Mouse (Mus musculus) C2C12 (cell line): Measurements from ENCODE around the gene Slc10a7.

Source experiments
- CEBPB ChIP-seq: IDR thresholded peaks from one replicate; pipeline ENCODE4 v1.6.1; 2011; ENCODE audit warnings: low read depth, mild to moderate bottlenecking, control low read depth, moderate library complexity
- CTCF ChIP-seq: IDR thresholded peaks from one replicate; pipeline ENCODE4 v1.5.1; 2011; ENCODE audit not compliant: control insufficient read depth, insufficient read depth, insufficient read length
- MAX ChIP-seq: IDR thresholded peaks from one replicate; pipeline ENCODE4 v1.6.1; 2011; ENCODE audit warnings: mild to moderate bottlenecking, control low read depth

GRCm38 (mm10) chr8:78635241-78635771 is 126.2 kb downstream of the Slc10a7 start:
- TF ChIP-seq MAX (no peak), CTCF (no peak), CEBPB (no peak)
